Mouse (Mus musculus) adrenal gland, postnatal 36 days (tissue): ENCODE measurements around the gene Gna12. TPM values are rescaled to one million over a fixed set of nuclear protein-coding genes. Genes with fewer than 3 reads are reported as not detected.

Source experiments
- DNase-seq, 2 experiments: peaks; one replicate each; pipeline ENCODE4 v3.0.0; 2021; ENCODE audit warnings: mixed read lengths in 1 of 2
- total RNA-seq, 2 experiments: library from RNA; stranded (reverse); gene quantifications; 2 replicates each; pipeline ENCODE4 v1.2.3; 2021

The Gna12 gene
- total RNA-seq, 2 experiments from 2014 or later, result 119 to 155 TPM

DNA sequence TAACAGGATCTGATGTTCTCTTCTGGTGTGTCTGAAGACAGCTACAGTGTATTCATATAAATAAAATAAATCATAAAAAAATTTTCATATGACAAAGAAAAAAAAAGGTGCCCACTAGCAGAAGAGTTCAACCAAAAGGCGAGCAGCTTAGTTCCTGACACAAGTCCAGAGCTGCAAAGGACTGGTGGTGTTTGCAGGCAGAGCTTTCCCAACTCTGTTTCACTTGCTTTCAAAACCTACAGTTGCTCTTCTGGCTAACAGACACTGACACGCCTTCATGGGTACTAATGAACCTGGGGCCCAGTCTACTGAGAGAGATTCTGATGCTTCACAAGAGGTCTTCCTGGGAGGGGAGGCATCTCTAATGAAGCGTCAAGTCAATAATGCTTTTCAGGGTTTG lies 34.2 kb downstream of the Gna12 start:
- DNase-seq, result no peak

DNA sequence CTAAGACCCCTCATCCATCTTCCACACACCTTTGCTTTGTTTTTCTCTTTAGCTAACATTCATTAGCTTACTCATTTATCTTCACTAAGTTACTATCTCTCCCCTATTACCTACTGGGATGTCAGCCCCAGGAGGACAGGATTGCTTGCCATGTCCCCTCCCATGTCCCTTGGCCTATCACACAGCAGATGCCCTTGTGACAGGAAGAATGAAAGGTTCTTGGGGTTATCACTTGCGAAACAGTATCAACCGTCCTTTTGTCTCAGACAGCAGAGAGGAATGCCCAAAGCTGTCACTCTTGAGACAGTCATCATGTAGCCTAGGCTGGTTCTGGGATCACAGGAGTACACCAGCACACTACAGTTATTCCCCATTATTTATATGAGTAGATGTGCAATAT lies 35.1 kb downstream of the Gna12 start:
- DNase-seq, result no peak

DNA sequence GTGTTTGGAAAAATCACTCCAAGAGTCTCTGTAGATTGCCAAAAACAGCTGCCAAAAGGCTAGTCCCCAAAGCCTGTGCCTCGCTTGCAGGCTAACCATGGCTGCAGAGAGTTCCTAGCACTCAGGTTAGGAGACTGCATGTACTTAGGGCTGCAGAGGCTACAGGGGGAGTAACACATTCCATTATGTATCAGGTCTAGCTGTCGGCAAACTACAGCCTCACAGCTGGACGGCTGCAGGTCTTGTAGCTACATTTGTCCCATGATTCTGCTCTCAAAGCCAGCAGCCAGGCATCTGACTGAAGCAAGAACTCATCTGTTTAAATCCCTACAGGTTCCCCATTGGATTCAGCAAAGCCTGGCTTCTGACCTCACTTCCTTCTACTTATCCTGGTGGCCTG lies 35.5 kb downstream of the Gna12 start:
- no peak for DNase-seq

DNA sequence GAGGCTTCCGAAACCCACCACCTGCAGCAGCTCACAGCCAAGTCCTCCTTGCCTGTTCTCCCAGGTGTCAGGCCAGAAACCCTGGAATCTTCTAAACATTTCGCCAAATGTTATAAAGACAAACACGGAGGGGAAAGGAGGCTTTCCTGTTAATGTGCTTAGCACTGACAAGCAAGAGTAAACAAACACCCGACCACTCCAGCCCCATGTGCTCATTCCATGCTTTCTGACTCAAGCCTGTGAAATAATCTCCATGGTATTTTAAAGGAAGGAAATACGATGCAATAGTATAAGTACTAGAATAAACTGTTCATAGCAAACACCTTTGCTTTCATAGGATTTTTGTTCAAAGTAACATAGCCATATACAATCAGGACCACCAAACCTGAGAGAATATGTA lies 38.0 kb downstream of the Gna12 start:
- DNase-seq, result no peak

DNA sequence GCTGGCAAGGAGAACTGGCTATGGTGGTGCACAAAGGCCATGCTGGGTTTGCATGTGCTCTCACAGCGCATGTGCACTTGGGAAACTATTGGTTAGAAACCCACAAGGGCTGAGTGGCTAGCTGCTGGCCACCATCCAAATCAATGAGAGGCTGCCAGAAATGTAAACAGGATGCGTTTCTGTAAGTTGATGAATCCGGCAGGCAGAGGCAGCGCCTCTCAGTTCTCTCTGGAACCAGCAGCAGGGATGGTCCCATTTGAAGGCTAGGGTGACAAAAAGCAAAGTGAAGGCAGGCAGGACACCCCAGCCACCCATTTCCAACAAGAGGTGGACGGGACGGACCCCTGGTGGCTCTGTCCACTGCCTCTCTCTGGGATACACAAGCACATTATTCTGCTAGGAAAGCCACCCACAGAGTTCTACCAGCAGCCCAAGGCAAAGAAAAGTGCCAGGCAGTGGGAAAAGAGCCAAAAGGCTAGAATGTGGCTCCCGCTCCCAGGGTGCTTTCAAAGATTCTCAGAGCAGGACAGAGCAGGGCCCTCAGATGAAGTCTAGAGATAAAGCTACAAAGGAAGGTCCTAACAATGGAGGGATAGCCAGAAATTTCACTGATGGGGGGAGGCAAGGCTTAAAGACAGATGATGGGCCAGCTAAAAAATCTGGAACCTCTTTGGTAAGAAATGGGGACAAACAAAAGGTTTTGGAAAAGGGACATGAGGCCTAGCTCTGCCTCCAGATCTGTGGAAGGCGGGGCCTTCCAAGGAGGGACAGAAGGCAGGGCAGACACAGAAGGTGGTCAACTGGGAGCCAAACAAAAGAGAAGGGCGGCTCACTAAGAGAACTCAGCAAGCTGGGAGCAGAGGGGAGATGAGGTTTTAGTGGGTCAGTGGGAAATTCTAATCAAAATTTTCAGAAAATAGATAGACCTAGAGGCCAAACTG lies 39.0 kb downstream of the Gna12 start:
- peak; percentile 55 to 70 for DNase-seq

DNA sequence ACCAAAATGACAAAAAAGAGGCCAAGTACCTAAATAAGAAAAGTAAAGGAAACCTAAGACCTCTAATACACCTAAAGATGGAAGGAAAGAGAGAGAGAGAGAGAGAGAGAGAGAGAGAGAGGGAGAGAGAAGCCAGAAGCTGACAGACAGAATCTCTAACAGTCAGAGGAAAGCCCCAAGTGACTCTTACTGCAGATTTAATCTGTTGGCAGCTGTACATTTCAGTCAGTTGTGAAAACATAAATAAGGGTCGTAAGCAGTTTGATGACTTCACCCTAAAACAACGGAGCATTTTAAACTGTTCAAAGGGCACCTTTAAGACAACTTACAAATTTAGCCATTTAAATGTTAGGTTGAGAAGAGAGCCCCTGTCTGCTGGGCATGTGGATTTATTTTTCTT lies 39.8 kb downstream of the Gna12 start:
- no peak for DNase-seq

DNA sequence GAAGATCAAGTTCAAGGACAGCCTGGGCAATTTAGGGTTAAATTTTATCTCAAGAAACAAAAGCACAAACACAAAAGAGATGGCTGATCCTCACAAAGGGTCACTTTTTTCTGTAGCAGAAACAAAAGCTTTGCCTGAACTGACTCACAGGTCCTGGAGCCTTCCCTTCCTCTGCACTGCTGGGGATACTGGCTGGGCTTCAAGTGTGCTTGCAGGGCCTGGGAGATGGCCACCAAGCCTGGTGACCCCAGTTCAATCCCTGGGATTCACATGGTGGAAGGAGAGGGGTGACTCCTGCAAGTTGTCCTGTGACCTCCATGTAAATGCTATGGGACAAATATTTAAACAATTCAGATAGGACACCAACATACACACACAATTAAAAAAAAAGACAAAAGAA lies 40.7 kb downstream of the Gna12 start:
- no peak for DNase-seq

DNA sequence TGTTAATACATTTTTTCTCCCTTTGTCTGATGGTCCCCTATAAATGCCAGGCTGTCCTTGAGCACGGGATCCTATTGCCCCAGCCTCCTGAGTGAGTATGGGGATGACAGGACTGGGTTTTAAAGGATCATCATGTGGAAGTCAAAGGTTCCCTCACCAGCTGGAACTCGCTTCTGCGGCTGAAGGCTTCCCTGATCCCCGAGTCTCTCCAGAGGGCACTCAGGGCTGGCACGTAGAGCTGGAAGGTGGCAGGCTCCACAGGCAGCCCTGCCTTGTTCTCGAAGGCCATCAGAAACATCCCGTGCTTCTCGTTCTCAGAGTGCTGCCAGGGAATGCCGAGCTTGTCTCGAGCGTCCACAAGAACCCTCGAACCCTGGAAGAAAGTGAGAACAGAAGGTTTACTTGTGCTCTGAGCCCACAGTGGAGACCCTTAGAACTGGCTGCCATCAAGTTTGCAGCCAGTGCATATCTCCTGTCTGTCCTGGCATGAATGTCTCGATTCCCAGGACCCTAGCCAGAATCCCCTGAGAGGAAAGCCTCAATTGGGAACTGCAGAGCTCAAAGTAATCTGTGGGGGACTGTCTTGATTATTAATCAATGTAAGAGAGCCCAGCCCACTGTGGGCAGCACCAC lies 44.9 kb downstream of the Gna12 start:
- peak in 1 of 2 experiments; percentile 60 for DNase-seq

DNA sequence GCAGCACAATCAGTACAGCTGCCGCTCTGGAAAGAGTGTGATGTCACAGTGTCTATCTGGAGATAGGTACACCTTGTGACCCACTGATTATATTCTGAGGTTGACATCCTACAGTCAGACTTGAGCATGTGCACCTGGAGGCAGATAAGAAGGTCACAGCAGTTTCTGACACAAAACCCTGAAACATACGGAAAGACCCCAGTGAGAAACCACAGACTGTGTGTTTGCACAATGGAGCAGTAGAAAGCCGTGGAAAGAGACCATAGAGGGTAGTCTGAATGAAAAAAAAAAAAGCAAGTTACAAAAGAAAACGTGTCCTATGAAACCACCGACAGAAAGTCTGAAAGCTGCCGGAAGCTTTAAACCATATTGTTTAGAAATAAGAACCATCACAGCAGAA lies 45.9 kb downstream of the Gna12 start:
- no peak for DNase-seq

DNA sequence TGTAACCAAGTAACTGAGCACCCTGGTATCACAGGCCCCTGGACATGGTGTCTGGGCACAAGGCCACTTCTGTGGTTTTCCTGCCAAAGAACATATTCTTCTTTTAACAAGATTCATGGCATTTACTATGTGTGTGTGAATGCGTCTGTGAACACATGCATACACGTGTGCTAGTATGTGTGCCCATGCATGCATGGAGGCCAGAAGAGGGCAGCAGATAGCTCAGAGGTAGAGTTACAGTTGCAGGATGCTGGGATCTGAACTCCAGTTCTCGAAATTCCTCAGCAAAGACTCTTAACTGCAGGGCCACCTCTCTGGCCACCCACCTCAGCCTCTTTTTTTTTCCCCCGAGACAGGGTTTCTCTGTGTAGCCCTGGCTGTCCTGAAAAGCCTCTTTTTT lies 46.7 kb downstream of the Gna12 start:
- no peak for DNase-seq

DNA sequence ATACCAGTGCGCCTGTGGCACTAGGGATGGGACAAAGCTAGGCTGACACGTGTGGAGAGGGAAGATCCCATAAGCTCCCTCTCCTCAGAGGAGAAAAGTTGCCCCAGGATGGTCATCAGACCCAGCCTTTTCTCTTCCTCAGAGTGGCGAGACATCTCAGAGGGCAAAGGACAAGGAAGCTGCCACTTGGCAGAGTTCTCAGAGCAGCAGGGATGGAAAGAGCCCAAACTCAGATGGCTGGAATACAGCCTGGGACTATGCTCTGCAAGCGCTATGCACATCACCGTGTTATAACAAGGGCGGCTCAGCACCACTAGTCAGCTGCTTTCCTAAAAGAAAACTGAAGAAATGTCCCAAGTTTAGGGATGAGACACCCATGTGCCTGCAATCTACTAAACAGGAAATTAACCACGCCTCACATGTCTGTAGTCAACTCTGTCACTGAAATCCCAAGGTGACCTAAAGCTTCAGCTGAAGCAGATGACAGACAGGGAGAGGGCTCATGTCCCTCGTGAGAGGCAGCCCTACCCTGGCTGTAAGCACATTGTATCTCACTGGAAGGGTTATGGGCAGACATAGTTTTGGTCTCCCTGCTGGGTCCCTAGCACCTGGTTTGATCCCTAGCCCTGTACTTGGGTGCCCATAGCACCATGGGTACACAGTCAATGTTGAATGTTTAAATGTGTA lies 48.2 kb downstream of the Gna12 start:
- no peak for DNase-seq

DNA sequence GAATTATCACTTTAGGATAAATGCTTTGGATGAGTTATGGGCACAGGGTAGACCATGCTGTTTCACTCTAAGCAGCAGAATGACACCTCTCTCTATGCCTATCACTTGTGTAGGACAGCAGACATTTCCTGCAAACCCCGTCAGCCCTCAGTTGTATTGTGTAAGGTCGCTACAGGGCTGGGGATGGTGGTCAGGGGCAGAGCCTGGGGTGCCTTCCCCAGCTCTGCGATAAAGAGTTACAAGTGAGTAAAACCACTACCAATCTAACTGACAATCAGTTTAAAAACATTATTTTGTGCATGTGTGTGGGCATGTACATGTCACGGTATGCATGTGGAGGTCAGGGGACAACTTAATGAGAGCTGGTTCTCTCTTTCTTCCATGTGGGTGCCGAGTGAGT lies 49.1 kb downstream of the Gna12 start:
- DNase-seq, result no peak

DNA sequence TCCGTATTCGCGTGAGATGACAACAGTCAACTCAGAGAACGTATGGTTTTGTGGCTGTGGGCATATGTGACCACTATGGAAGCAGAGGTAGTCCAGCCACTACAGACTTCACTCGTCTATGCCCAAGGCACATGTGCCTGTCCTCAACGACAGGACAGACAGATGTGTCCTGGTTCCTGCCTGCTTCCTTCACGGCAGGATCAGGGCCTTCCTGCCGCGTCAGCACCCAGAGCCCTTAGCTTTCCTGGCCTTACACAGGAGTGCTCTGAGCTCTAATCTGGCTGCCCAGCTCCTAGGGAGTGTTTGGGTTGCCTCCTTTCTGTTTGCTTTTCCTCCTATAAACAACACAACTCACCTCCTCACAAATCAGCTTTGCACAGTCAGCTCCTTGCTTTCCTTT lies 53.3 kb downstream of the Gna12 start:
- no peak for DNase-seq

DNA sequence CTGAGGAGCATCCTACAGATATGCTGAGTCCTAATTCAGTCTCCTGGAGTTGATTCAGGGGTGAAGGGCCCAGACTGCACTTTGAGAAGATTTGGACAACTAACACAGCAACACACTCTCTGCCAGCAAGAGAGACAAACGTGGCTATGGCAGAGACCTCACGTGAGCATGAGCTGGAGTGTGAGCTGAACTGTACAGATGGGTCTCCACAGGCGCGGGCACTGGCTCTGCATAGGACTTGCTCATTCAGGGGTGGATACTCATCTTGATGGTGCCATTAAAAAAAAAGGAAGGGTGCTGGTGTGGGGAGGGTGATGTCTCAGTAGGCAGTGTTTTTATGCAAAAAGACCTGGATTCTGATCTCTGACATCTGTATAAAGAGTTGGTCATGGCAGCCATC lies 55.1 kb downstream of the Gna12 start:
- DNase-seq, result no peak

DNA sequence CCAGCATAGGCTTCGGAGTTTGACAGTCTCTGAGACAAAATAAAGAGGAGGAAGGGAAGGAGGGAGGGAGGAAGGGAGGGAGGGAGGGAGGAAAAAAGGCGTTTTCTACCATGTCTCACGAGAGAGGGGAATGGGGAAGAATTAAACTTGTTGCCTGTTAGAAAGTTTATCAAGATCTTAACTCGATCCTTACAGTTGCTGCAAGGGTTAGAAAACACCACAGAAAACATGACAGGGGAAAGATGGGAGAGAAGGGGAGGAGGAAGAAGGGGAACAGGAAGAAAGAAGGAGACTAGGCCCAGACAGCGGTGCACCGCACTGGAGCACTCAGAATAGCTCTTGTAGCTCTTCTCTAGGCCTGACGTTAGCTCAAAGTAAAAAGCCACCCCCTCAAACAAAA lies 58.1 kb downstream of the Gna12 start:
- no peak for DNase-seq

DNA sequence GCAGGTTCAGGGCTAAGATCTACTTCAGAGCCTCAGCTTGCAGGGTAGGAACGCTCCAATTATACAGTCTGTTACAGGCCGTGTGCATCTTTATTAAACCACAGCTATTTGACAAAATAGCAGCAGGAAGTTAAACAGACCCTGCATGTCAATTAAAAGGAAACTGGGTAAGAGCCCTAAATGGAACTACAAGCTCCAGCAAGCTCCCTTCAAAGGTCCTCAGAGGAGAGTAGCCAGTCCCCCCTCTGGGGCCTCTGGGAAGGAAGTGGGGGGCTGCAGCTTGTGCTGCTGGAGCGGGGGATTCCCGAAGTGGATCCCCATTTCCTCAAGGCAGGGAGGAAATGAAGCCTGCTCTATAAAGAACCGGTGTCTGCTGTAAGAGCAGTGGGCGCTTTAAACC lies 58.6 kb downstream of the Gna12 start:
- DNase-seq, result no peak

DNA sequence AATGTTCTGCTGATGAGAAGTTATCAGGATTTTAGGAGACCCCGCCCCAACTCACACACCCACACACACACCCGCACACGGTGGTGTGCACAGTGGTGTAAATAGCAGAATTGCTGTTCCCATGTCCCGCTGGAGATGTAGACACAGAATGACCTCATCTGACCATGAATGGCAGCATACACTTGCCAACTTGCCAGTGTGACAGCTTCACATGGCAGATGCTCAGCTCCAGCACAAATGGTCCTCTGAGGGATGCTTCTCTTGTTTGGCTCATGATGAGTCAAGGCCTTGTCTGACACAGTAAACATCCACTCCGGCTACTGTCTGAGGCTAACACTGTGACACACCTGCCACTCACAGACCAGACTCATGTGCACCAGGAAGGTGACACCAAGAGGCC lies 61.9 kb downstream of the Gna12 start:
- peak; percentile 55 to 57 for DNase-seq

DNA sequence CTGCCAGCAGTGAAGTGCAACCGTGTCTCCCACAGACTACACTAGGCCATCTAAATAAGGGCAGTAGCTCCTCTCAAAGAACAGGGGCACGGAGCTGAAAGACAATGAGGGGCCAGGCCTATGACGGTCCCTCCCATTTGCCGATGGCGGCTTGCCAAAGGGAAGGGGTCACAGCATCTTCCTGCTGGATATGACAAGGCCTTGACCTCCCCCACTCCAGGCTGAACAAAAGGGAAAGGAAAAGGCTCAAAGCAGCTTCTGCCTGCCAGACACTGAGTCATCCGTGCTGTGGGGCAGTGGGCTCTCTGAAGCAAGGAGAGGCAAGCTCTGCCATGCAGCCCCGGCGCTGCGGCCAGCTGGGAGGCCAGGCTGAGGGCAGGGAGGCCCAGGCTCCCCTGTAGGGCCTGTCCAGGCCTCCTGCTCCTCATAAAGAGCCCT lies 62.5 kb downstream of the Gna12 start:
- peak; percentile 92 for DNase-seq

DNA sequence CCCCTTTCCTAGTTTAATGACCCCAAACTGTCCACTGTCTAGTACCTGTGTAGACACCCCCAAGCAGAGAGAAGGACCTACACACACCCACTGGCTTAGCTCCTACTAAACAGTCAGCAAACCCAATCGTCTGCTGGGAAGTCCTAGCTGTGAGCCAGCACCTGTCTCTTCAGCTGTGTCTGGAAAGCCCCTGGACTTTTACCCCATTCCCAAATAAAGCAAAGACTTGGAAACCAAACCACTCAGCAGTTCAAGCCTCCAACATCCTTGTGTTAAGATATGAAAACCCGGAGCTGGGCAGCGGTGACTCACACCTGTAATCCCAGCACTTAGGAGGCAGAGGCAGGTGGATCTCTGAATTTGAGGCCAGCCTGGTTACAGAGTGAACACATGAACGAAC lies 63.7 kb downstream of the Gna12 start:
- no peak for DNase-seq

DNA sequence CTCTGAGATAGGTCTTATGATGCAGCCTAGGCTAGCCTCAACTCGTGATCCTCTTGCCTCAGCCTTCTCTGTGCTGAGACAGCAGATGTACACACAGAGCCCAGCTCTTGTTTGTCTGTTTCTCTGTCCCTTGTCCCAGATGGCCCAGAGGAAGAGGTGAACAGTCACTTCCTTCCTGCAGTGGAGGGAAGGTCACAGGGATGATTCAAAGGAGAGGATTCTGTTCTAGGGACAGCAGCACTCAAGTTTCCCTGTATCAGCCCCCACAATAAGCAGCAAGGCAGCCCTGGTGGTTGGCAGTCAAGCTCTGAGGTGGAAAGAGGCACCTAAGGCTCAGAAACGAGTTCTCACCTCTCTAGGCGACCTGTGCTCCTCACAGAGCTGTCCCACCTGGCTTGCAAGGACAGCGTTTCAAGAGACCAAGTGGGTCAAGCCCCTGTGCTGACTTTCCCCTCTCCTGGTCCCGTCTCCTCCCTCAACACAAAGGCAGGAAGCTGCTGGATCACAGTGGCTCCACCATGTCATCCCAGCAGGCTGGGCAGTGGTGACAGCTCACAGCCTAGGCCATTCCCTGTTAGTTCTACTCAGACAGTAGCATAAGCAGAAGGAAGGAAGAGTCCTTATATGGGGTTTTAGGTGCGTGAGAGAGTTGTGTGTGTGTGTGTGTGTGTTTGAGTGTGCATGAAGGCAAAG lies 65.2 kb downstream of the Gna12 start:
- DNase-seq, result peak; percentile 54 to 55

DNA sequence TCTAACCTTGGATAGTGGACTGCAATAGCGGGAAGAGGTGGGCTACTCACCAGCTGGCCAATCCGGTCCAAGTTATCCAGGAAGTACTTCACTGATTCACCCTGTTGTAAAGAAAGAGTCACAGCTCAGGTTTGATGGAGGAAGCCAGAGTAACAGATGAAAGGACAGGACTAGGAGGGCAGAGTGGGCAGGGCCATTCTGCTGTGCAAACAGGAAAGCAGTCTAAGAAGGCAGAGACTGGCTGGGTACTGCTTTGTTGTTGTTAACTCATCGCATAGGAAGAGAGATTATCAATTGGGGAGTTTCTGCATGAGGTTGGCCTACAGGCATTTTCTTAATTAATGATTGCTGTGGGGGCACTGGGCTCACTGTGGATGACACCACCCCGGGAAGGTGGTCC lies 67.7 kb downstream of the Gna12 start:
- no peak for DNase-seq

DNA sequence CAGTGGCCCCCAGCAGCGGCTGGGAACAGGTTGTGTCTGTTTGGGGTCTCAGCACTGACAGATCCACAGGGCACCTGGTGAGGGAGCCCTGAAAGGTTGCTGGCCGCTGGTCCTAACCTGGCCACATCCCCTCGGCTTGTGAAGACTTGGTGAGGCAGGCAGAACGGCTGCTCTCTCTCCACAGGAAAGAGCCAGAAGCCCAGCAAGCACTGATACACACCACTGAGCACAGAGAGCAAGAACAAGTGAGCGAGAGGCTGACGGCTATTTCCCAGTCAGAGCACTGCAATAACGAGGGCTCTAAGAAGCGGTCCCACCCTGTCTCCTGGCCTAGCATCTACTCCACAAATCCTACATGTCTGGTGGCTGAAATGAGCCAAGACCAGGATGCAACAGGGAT lies 71.4 kb downstream of the Gna12 start:
- DNase-seq, result no peak

DNA sequence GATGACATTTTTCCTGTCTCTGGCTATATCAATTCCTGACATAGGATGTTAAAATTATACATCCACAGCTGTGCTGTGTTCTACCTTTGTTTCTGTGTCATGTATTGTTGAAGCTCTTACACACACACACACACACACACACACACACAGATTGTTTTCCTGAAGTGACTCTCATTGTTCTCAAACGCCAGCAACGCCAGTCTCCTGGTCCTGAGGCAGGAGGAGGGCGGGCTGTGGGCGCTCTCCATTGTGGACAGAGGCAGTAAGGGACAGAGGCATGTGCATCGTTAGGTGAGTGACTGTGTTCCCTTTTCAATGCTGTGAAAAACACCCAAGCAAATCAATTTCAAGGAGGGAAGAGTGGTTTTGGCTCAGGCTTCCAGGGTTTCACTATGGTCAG lies 77.0 kb downstream of the Gna12 start:
- no peak for DNase-seq
